Mouse (Mus musculus) MEL (cell line): ENCODE measurements around the gene Rpl39. TPM values are rescaled to one million over a fixed set of nuclear protein-coding genes. Genes with fewer than 3 reads are reported as not detected.

ENCODE experiments used
- DNase-seq: peaks from one replicate; pipeline ENCODE4 v3.0.0; 2011; ENCODE audit warnings: low read depth, low spot score
- H3K27ac ChIP-seq: 2 replicates; pipeline ENCODE4 v1.5.1; 2012; ENCODE audit warnings: low read depth, mild to moderate bottlenecking, control low read depth, low read length, moderate library complexity; ENCODE audit not compliant: control insufficient read depth
- H3K27me3 ChIP-seq, 2 experiments: fragments of 150-350 bp in 1 of 2; sonication (generic) in 1 of 2; 2 replicates each; pipeline ENCODE4 v1.6.1; 2012; ENCODE audit warnings: low read length in 2 of 2, mild to moderate bottlenecking in 2 of 2, improper control_type of control experiment in 1 of 2, moderate library complexity in 1 of 2; ENCODE audit not compliant: insufficient read depth in 2 of 2, control insufficient read depth in 1 of 2
- H3K36me3 ChIP-seq, 2 experiments: 2 replicates each; pipeline ENCODE4 v1.6.1; 2012 to 2014; ENCODE audit warnings: low read length in 2 of 2, improper control_type of control experiment in 1 of 2, inconsistent platforms in 1 of 2, mild to moderate bottlenecking in 1 of 2; ENCODE audit not compliant: insufficient read depth in 2 of 2, control insufficient read depth in 1 of 2
- H3K4me1 ChIP-seq, 2 experiments: fragments of 150-350 bp in 1 of 2; sonication (generic) in 1 of 2; 2 replicates each; pipeline ENCODE4 v1.6.1; 2012; ENCODE audit warnings: low read length in 2 of 2, improper control_type of control experiment in 1 of 2, mild to moderate bottlenecking in 1 of 2; ENCODE audit not compliant: insufficient read depth in 2 of 2, control insufficient read depth in 1 of 2
- H3K4me3 ChIP-seq, 2 experiments: fragments of 150-350 bp in 1 of 2; sonication (generic) in 1 of 2; 2 replicates each; pipeline ENCODE4 v1.5.1; 2012; ENCODE audit warnings: low read depth in 2 of 2, low read length in 2 of 2, mild to moderate bottlenecking in 2 of 2, moderate library complexity in 2 of 2, control low read depth in 1 of 2, improper control_type of control experiment in 1 of 2; ENCODE audit not compliant: control insufficient read depth in 1 of 2, insufficient read depth in 1 of 2
- H3K79me2 ChIP-seq: 2 replicates; pipeline ENCODE4 v1.6.1; 2012; ENCODE audit warnings: mild to moderate bottlenecking, low read length, moderate library complexity; ENCODE audit not compliant: control insufficient read depth, poor library complexity, insufficient read depth
- H3K9ac ChIP-seq: 2 replicates; pipeline ENCODE4 v1.6.1; 2012; ENCODE audit warnings: low read depth, mild to moderate bottlenecking, control low read depth, low read length, moderate library complexity; ENCODE audit not compliant: control insufficient read depth, poor library complexity, severe bottlenecking
- H3K9me3 ChIP-seq: fragments of 150-350 bp; sonication (generic); replicated peaks from 2 replicates; pipeline ENCODE4 v1.6.1; 2012; ENCODE audit warnings: mild to moderate bottlenecking, low read length, improper control_type of control experiment, moderate library complexity; ENCODE audit not compliant: insufficient read depth
- CHD1 ChIP-seq: IDR thresholded peaks from 2 replicates; pipeline ENCODE4 v1.6.1; 2012; ENCODE audit warnings: low read depth, mild to moderate bottlenecking, inconsistent platforms, low read length, improper control_type of control experiment
- CTCF ChIP-seq, 3 experiments: IDR thresholded peaks in 2 of 3; conservative IDR thresholded peaks in 1 of 3; 2 replicates each; pipeline ENCODE4 v1.5.1; 2011 to 2012; ENCODE audit warnings: low read length in 3 of 3, low read depth in 2 of 3, mild to moderate bottlenecking in 2 of 3, improper control_type of control experiment in 1 of 3, inconsistent platforms in 1 of 3, mixed read lengths in 1 of 3, moderate library complexity in 1 of 3; ENCODE audit not compliant: control insufficient read depth in 1 of 3, insufficient read depth in 1 of 3, poor library complexity in 1 of 3, severe bottlenecking in 1 of 3
- ETS1 ChIP-seq: IDR thresholded peaks from 2 replicates; pipeline ENCODE4 v1.6.1; 2012; ENCODE audit warnings: low read depth, mild to moderate bottlenecking, inconsistent platforms, low read length, improper control_type of control experiment, moderate library complexity
- GABPA ChIP-seq: IDR thresholded peaks from 2 replicates; pipeline ENCODE4 v1.6.1; 2012; ENCODE audit warnings: low read depth, mild to moderate bottlenecking, inconsistent platforms, low read length, improper control_type of control experiment, moderate library complexity
- GATA1 ChIP-seq: IDR thresholded peaks from 2 replicates; pipeline ENCODE4 v1.6.1; 2011; ENCODE audit warnings: low read depth, low read length, improper control_type of control experiment
- HCFC1 ChIP-seq: IDR thresholded peaks from 2 replicates; pipeline ENCODE4 v1.6.1; 2012; ENCODE audit warnings: low read depth, mild to moderate bottlenecking, inconsistent platforms, low read length, improper control_type of control experiment, moderate library complexity
- KAT2A ChIP-seq: conservative IDR thresholded peaks from 2 replicates; pipeline ENCODE4 v1.6.1; 2012; ENCODE audit warnings: low read depth, low read length, improper control_type of control experiment, inconsistent platforms
- MAFK ChIP-seq: IDR thresholded peaks from 2 replicates; pipeline ENCODE4 v1.6.1; 2011; ENCODE audit warnings: low read depth, mild to moderate bottlenecking, low read length, improper control_type of control experiment, borderline replicate concordance
- MAZ ChIP-seq: IDR thresholded peaks from 2 replicates; pipeline ENCODE4 v1.6.1; 2012; ENCODE audit warnings: low read depth, mild to moderate bottlenecking, inconsistent platforms, low read length, improper control_type of control experiment
- MEF2A ChIP-seq: IDR thresholded peaks from 2 replicates; pipeline ENCODE4 v1.6.1; 2014; ENCODE audit warnings: low read depth, mild to moderate bottlenecking, inconsistent platforms, low read length, improper control_type of control experiment; ENCODE audit not compliant: poor library complexity, insufficient replicate concordance, severe bottlenecking; ENCODE audit errors: extremely low read depth
- MXI1 ChIP-seq: IDR thresholded peaks from 2 replicates; pipeline ENCODE4 v1.6.1; 2011; ENCODE audit warnings: mild to moderate bottlenecking, low read depth, low read length, improper control_type of control experiment
- MYB ChIP-seq: IDR thresholded peaks from 2 replicates; pipeline ENCODE4 v1.6.1; 2011; ENCODE audit warnings: mild to moderate bottlenecking, low read depth, low read length, improper control_type of control experiment
- MYC ChIP-seq: IDR thresholded peaks from 2 replicates; pipeline ENCODE4 v1.6.1; 2011; ENCODE audit warnings: low read depth, mild to moderate bottlenecking, low read length, improper control_type of control experiment, moderate library complexity
- NELFE ChIP-seq: IDR thresholded peaks from 2 replicates; pipeline ENCODE4 v1.6.1; 2011; ENCODE audit warnings: low read depth, low read length, improper control_type of control experiment
- NRF1 ChIP-seq: IDR thresholded peaks from 2 replicates; pipeline ENCODE4 v1.6.1; 2014; ENCODE audit warnings: low read depth, mild to moderate bottlenecking, inconsistent platforms, low read length, improper control_type of control experiment, moderate library complexity; ENCODE audit not compliant: poor library complexity, insufficient read depth, severe bottlenecking
- POLR2AphosphoS2 ChIP-seq: IDR thresholded peaks from 2 replicates; pipeline ENCODE4 v1.6.1; 2011; ENCODE audit warnings: low read length, improper control_type of control experiment
- POLR2AphosphoS5 ChIP-seq: IDR thresholded peaks from 2 replicates; pipeline ENCODE4 v1.6.1; 2012; ENCODE audit warnings: low read depth, borderline replicate concordance, mild to moderate bottlenecking, inconsistent platforms, low read length, moderate library complexity, mixed read lengths
- RAD21 ChIP-seq: IDR thresholded peaks from 2 replicates; pipeline ENCODE4 v1.6.1; 2011; ENCODE audit warnings: mild to moderate bottlenecking, low read depth, low read length, improper control_type of control experiment
- SIN3A ChIP-seq: IDR thresholded peaks from 2 replicates; pipeline ENCODE4 v1.6.1; 2012; ENCODE audit warnings: low read length, improper control_type of control experiment, inconsistent platforms
- SMC3 ChIP-seq: IDR thresholded peaks from 2 replicates; pipeline ENCODE4 v1.6.1; 2011; ENCODE audit warnings: low read depth, low read length, improper control_type of control experiment
- TAL1 ChIP-seq: IDR thresholded peaks from 2 replicates; pipeline ENCODE4 v1.6.1; 2012; ENCODE audit warnings: mild to moderate bottlenecking, inconsistent platforms, low read length, moderate library complexity, mixed read lengths
- TCF12 ChIP-seq: IDR thresholded peaks from 2 replicates; pipeline ENCODE4 v1.6.1; 2014; ENCODE audit warnings: low read depth, mild to moderate bottlenecking, inconsistent platforms, low read length, improper control_type of control experiment, moderate library complexity
- USF1 ChIP-seq: IDR thresholded peaks from 2 replicates; pipeline ENCODE4 v1.6.1; 2014; ENCODE audit warnings: low read depth, mild to moderate bottlenecking, inconsistent platforms, low read length, improper control_type of control experiment, moderate library complexity
- polyA plus RNA-seq, 2 experiments: library from polyadenylated mRNA; stranded (reverse) in 1 of 2; unstranded in 1 of 2; fragments of >175 nt in 1 of 2; fragments of >200 nt in 1 of 2; gene quantifications; 2 replicates each; pipeline versions ENCODE4 v1.2.1 to v1.2.4; 2012; ENCODE audit warnings: low replicate concordance in 2 of 2, low read depth in 1 of 2; ENCODE audit not compliant: insufficient read length in 2 of 2, insufficient read depth in 1 of 2, missing spikeins in 1 of 2
- total RNA-seq: library from RNA; depleted of rRNA; stranded (reverse); fragments of 300-350 nt; gene quantifications from 2 replicates; pipeline ENCODE4 v1.2.3, GENCODE M21; 2012

Gene Rpl39
- total and polyA plus RNA-seq, 3 experiments: 1,063 to 1,279 TPM; not detected in 1

DNA sequence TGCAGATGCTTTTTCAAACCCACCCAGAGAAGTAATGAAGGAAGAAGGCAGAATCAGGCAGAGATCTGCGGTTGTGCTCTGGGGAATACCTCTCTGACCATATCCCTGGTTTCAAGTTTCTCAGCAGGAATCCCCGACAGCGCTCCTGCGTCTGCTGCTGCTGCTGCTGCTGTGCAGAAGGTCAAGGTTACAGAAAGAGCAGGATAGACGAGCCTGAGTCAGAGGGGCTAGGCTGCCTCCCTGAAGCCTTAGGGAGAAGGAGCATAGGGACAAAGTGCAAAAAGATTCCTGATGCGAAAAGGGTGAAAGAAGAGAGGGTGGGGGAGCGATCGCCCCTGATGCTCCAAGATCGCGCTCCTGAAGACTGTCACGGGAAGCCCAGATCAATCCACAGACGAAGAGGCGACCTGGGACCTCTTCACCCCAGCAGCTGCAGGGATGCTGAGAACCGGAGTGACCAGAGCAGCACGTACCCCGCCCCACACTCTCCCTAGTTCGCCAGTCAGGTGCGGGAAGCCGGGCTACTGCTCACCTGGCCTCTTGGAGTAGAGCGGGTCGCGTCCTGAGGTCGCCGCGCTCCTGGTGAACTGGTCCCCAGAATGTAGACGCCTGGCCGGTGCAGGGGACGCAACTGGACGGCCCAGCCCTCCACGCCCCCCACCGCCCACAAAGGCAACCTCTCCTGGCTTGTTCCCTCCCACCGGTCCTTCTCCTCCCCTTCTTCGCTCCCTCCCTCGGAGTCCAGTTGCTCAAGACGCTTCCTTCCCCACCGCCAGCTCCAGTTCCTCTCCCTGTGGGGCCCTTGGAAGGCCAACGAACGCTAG is 36.9 kb downstream of the Rpl39 start, which contains the start of gene Sowahd:
Gene Sowahd (plus strand): TSS at position 780 of the 824 bp plus-strand sequence.
- Histone ChIP-seq H3K9ac (no peak within 1 kb of the TSS), H3K27ac (no peak within 1 kb of the TSS)
- no peak for TF ChIP-seq NELFE
- no peak for TF ChIP-seq GABPA
- no peak for TF ChIP-seq MEF2A
- TF ChIP-seq NRF1: no peak
- TF ChIP-seq MAZ: no peak
- no peak for TF ChIP-seq SIN3A
- TF ChIP-seq MYC: no peak
- no peak for TF ChIP-seq KAT2A
- TF ChIP-seq TAL1: no peak
- no peak for TF ChIP-seq MYB
- no peak for TF ChIP-seq GATA1
- TF ChIP-seq CHD1: no peak
- TF ChIP-seq SMC3: no peak
- TF ChIP-seq MXI1: no peak
- no peak for TF ChIP-seq USF1
- TF ChIP-seq, all 39 proteins: peak for 0
- no peaks in the 10 kb centered on the region for H3K79me2 ChIP-seq
- H3K4me1 ChIP-seq: no peaks in the 10 kb centered on the region
- no peaks in the 10 kb centered on the region; a peak in 2 of 4 replicates for H3K27me3 ChIP-seq
- no peak for DNase-seq
- H3K36me3 ChIP-seq: no peaks in the 10 kb centered on the region
- H3K9me3 ChIP-seq: no peaks in the 10 kb centered on the region
- H3K4me3 ChIP-seq: no peak within 1 kb of the TSS

- no peaks in the 10 kb centered on the region for H3K36me3 ChIP-seq
- no peak overlapping the region for H3K4me3 ChIP-seq
- H3K9me3 ChIP-seq: no peaks in the 10 kb centered on the region
- H3K4me1 ChIP-seq: no peaks in the 10 kb centered on the region
- H3K9ac ChIP-seq: no peak overlapping the region
- DNase-seq: peak; percentile 55
- H3K27me3 ChIP-seq: no peaks in the 10 kb centered on the region; a peak in 2 of 4 replicates
- no peak overlapping the region for H3K27ac ChIP-seq
- no peak for TF ChIP-seq ETS1
- peak; percentile 58 to 73 (median 69) for TF ChIP-seq CTCF (IDR thresholded peaks at IDR 0.05 in 2 of 3, conservative IDR thresholded peaks at IDR 0.05 in 1 of 3; ENCODE audit: control insufficient read depth in 1 of 3, insufficient read depth in 1 of 3, low read depth in 2 of 3, low read length in 3 of 3, poor library complexity in 1 of 3, severe bottlenecking in 1 of 3)
- TF ChIP-seq MAFK: no peak
- no peak for TF ChIP-seq TCF12
- no peak for TF ChIP-seq POLR2AphosphoS5
- peak; percentile 40 for TF ChIP-seq RAD21
- TF ChIP-seq KAT2A: no peak
- no peak for TF ChIP-seq POLR2AphosphoS2
- peak; percentile 43 for TF ChIP-seq SMC3
- TF ChIP-seq HCFC1: no peak
- TF ChIP-seq, all 39 proteins: peak for 3
- H3K79me2 ChIP-seq: no peaks in the 10 kb centered on the region
These were observed 42.5 kb downstream of the Rpl39 start for GRCm38 (mm10) chrX:37042726-37043125.
